Comparison of ENCODE assay signal across 29 mouse cellular contexts in genomic region chr17:70605659-70606058, GRCm38 (mm10).
"Had no signal": no experiment of that assay in that cellular context is flagged by ENCODE, and none has a peak within 500 bp of the region (broad histone marks: within the 10 kb centered on the region; RNA-seq: fewer than 3 reads in every experiment).

No protein-coding gene starts in this region.

- DNase-seq: cerebellum, adult 2 months; cerebellum, adult 8-10 months; cerebellum, adult 9-10 months; cerebellum, adult 9-11 months; cerebellum, postnatal 10 days; cerebellum, postnatal 14 days; cerebellum, postnatal 25 days; cerebellum, postnatal 36 days; embryo, embryonic 11 days; forebrain, postnatal 0 days; gastrocnemius, adult 2 months; gastrocnemius, postnatal 10 days; gastrocnemius, postnatal 14 days; gastrocnemius, postnatal 25 days; gastrocnemius, postnatal 36 days; heart, adult 11 months; heart, adult 18-20 months; heart, adult 2 months had no signal

- H3K4me3 ChIP-seq: embryonic facial prominence, embryonic 10.5 days; embryonic facial prominence, embryonic 12.5 days; embryonic facial prominence, embryonic 13.5 days; embryonic facial prominence, embryonic 15.5 days; erythroblast, embryonic 14.5 days; forebrain, embryonic 10.5 days; forebrain, embryonic 12.5 days; forebrain, embryonic 13.5 days; forebrain, embryonic 15.5 days; gastrocnemius, adult 2 months; heart, adult 2 months had no signal

- H3K27ac ChIP-seq: embryonic facial prominence, embryonic 10.5 days; embryonic facial prominence, embryonic 12.5 days; embryonic facial prominence, embryonic 13.5 days; embryonic facial prominence, embryonic 15.5 days; forebrain, embryonic 10.5 days; forebrain, embryonic 12.5 days; forebrain, embryonic 13.5 days; forebrain, embryonic 15.5 days; gastrocnemius, adult 2 months; heart, adult 2 months had no signal

- ATAC-seq: forebrain, embryonic 13.5 days; forebrain, embryonic 14.5 days; forebrain, embryonic 15.5 days; forebrain, embryonic 16.5 days; forebrain, postnatal 0 days had no signal
